Mouse (Mus musculus) stomach, embryonic 14.5 days (tissue): ENCODE measurements around the gene Skap2. TPM values are rescaled to one million over a fixed set of nuclear protein-coding genes. Genes with fewer than 3 reads are reported as not detected.
A peak's percentile ranks its signal among the peaks of the same experiment; 100 is the strongest.

Experiments used
- ATAC-seq: fragments of 200-750 bp; cut with Nextera tagmentation; 2 replicates; pipeline ENCODE4 v1.8.0; 2017; ENCODE audit warnings: low read depth, moderate TSS enrichment; ENCODE audit not compliant: insufficient number of reproducible peaks, insufficient read depth, low FRiP score
- H3K27ac ChIP-seq: fragments of 300-500 bp; sonication (generic); 2 replicates; pipeline ENCODE4 v1.5.1; 2014; ENCODE audit warnings: mild to moderate bottlenecking, low read length, moderate library complexity, mixed read lengths
- H3K27me3 ChIP-seq: fragments of 300-500 bp; sonication (generic); 2 replicates; pipeline ENCODE4 v1.6.1; 2014; ENCODE audit warnings: low read length, control low read depth, mixed read lengths; ENCODE audit not compliant: control insufficient read depth, insufficient read depth
- H3K36me3 ChIP-seq: fragments of 300-500 bp; sonication (generic); 2 replicates; pipeline ENCODE4 v1.6.1; 2014; ENCODE audit warnings: mild to moderate bottlenecking, control low read depth, low read length, moderate library complexity, mixed read lengths; ENCODE audit not compliant: control insufficient read depth, insufficient read depth
- H3K4me1 ChIP-seq: fragments of 300-500 bp; sonication (generic); 2 replicates; pipeline ENCODE4 v1.6.1; 2014; ENCODE audit warnings: low read length, control low read depth, mixed read lengths; ENCODE audit not compliant: control insufficient read depth, insufficient read depth
- H3K4me2 ChIP-seq: fragments of 300-500 bp; sonication (generic); replicated peaks from 2 replicates; pipeline ENCODE4 v1.6.1; 2014; ENCODE audit warnings: low read depth, low read length, control low read depth
- H3K4me3 ChIP-seq: fragments of 300-500 bp; sonication (generic); 2 replicates; pipeline ENCODE4 v1.5.1; 2014; ENCODE audit warnings: low read depth, low read length, control low read depth
- H3K9ac ChIP-seq: fragments of 300-500 bp; sonication (generic); replicated peaks from 2 replicates; pipeline ENCODE4 v1.6.1; 2014; ENCODE audit warnings: low read depth, mild to moderate bottlenecking, control low read depth, low read length, moderate library complexity, mixed read lengths
- H3K9me3 ChIP-seq: fragments of 300-500 bp; sonication (generic); 2 replicates; pipeline ENCODE4 v1.6.1; 2016; ENCODE audit warnings: low read depth, low read length, control low read depth; ENCODE audit not compliant: control insufficient read depth
- WGBS: fragments of 180-500 bp; shearing (Covaris S2); extraction: QIAGEN DNeasy Blood & Tissue Kit; methylation state at CpG from one replicate; pipeline ENCODE4 v1.1.7; 2014; 5-methylcytosine and 5-hydroxymethylcytosine counted together
- polyA plus RNA-seq: library from polyadenylated mRNA; unstranded; fragments of >200 nt; fragmentation: Nextera tagmentation; extraction: Ambion mirVana; gene quantifications from 2 replicates; pipeline ENCODE4 v1.2.1, GENCODE M21; 2014

Gene Skap2
- polyA plus RNA-seq, 1 experiment from 2014 or later, result 49.1 TPM

- H3K27ac ChIP-seq, result no peak overlapping the region
- H3K9me3 ChIP-seq, result no peaks in the 10 kb centered on the region
- H3K36me3 ChIP-seq, result no peaks in the 10 kb centered on the region
- no peaks in the 10 kb centered on the region for H3K4me1 ChIP-seq
- no peaks in the 10 kb centered on the region for H3K27me3 ChIP-seq
- no peak for ATAC-seq
- no peak overlapping the region for H3K9ac ChIP-seq
- no peak overlapping the region for H3K4me3 ChIP-seq
- no peak overlapping the region for H3K4me2 ChIP-seq
- WGBS, result 93% methylated on average over 7 of the region's 7 CpGs
Observed at GRCm38 (mm10) chr6:52028131-52028530, 15.8 kb upstream of the Skap2 start.

GRCm38 (mm10) chr6:52027181-52027580 is 14.8 kb upstream of the Skap2 start:
- no peak overlapping the region for H3K4me3 ChIP-seq
- ATAC-seq, result no peak
- no peak overlapping the region for H3K27ac ChIP-seq
- H3K36me3 ChIP-seq, result no peaks in the 10 kb centered on the region
- 83% methylated on average over 4 of the region's 4 CpGs for WGBS
- no peak overlapping the region for H3K9ac ChIP-seq
- H3K9me3 ChIP-seq, result no peaks in the 10 kb centered on the region
- H3K27me3 ChIP-seq, result no peaks in the 10 kb centered on the region
- no peak overlapping the region for H3K4me2 ChIP-seq
- H3K4me1 ChIP-seq, result no peaks in the 10 kb centered on the region

GRCm38 (mm10) chr6:52026281-52026680 is 13.9 kb upstream of the Skap2 start:
- H3K4me2 ChIP-seq, result no peak overlapping the region
- H3K4me1 ChIP-seq, result no peaks in the 10 kb centered on the region
- H3K9ac ChIP-seq, result no peak overlapping the region
- H3K9me3 ChIP-seq, result no peaks in the 10 kb centered on the region
- ATAC-seq, result no peak
- no peaks in the 10 kb centered on the region for H3K27me3 ChIP-seq
- H3K36me3 ChIP-seq, result no peaks in the 10 kb centered on the region
- no peak overlapping the region for H3K27ac ChIP-seq
- no peak overlapping the region for H3K4me3 ChIP-seq
- WGBS, result 79% methylated on average over 11 of the region's 11 CpGs

- ATAC-seq, result no peak
- no peaks in the 10 kb centered on the region for H3K27me3 ChIP-seq
Observed at GRCm38 (mm10) chr6:52024730-52025129, 12.4 kb upstream of the Skap2 start.

GRCm38 (mm10) chr6:52022363-52022762 is 10.0 kb upstream of the Skap2 start:
- H3K4me2 ChIP-seq, result no peak overlapping the region
- H3K9ac ChIP-seq, result no peak overlapping the region
- H3K4me1 ChIP-seq, result no peaks in the 10 kb centered on the region
- WGBS, result 38% methylated on average over 5 of the region's 5 CpGs
- no peak overlapping the region for H3K4me3 ChIP-seq
- no peaks in the 10 kb centered on the region for H3K9me3 ChIP-seq
- no peaks in the 10 kb centered on the region for H3K36me3 ChIP-seq
- no peak for ATAC-seq
- no peak overlapping the region for H3K27ac ChIP-seq
- no peaks in the 10 kb centered on the region for H3K27me3 ChIP-seq

More at GRCm38 (mm10) chr6:52024730-52025129, 12.4 kb upstream of the Skap2 start:
- Histone ChIP-seq H3K9ac (no peak overlapping the region), H3K36me3 (no peaks in the 10 kb centered on the region), H3K4me3 (no peak overlapping the region), H3K4me2 (no peak overlapping the region), H3K9me3 (no peaks in the 10 kb centered on the region), H3K4me1 (no peaks in the 10 kb centered on the region), H3K27ac (no peak overlapping the region)
- WGBS, result 39% methylated on average over 5 of the region's 5 CpGs

- no peak overlapping the region for H3K4me3 ChIP-seq
- no peak overlapping the region for H3K27ac ChIP-seq
- no peak for ATAC-seq
- no peak overlapping the region for H3K9ac ChIP-seq
- no peaks in the 10 kb centered on the region for H3K9me3 ChIP-seq
- H3K27me3 ChIP-seq, result no peaks in the 10 kb centered on the region
- H3K36me3 ChIP-seq, result no peaks in the 10 kb centered on the region
- 78% methylated on average over 5 of the region's 5 CpGs for WGBS
- H3K4me1 ChIP-seq, result no peaks in the 10 kb centered on the region
- no peak overlapping the region for H3K4me2 ChIP-seq
Observed at GRCm38 (mm10) chr6:52020276-52020675, 7.9 kb upstream of the Skap2 start.

GRCm38 (mm10) chr6:52013245-52013945 is 1.0 kb upstream of the Skap2 start:
- 13% methylated on average over 3 of the region's 3 CpGs for WGBS
- H3K9ac ChIP-seq, result peak overlapping the region; percentile 34; the same call in 1 of the 2 replicates

GRCm38 (mm10) chr6:52011559-52012408 is 565 bp downstream of the Skap2 start:
- ATAC-seq, result peak; percentile 81
- Histone ChIP-seq H3K36me3 (no peaks in the 10 kb centered on the region), H3K27me3 (no peaks in the 10 kb centered on the region; the same call in 1 of the 2 replicates), H3K4me1 (peaks cover under 1% of the 10 kb centered on the region; the same call in 1 of the 2 replicates), H3K4me3 (peak overlapping the region; percentile 63), H3K27ac (no peak overlapping the region), H3K9ac (peak overlapping the region; percentile 36; the same call in 1 of the 2 replicates), H3K4me2 (peak overlapping the region; percentile 58), H3K9me3 (no peaks in the 10 kb centered on the region)
- WGBS, result 6% methylated on average over 26 of the region's 26 CpGs

More at GRCm38 (mm10) chr6:52013245-52013945, 1.0 kb upstream of the Skap2 start:
- H3K27me3 ChIP-seq, result no peaks in the 10 kb centered on the region
- H3K9me3 ChIP-seq, result no peaks in the 10 kb centered on the region
- peak overlapping the region; percentile 58 for H3K4me2 ChIP-seq
- H3K4me3 ChIP-seq, result peak overlapping the region; percentile 63
- no peak overlapping the region for H3K27ac ChIP-seq
- no peak for ATAC-seq
- no peaks in the 10 kb centered on the region for H3K36me3 ChIP-seq
- H3K4me1 ChIP-seq, result no peaks in the 10 kb centered on the region
